9 mouse cellular contexts compared by ENCODE assay signal in genomic region chr10:127956168-127956816, GRCm38 (mm10). TPM values are rescaled to one million over a fixed set of nuclear protein-coding genes. Genes with fewer than 3 reads are reported as not detected.
DNase-seq lines count a peak whose midpoint lies in the region; ATAC-seq and TF ChIP-seq lines count a peak whose summit lies in the region.
"Had no signal": no experiment of that assay in that cellular context is flagged by ENCODE, and none has a peak within 500 bp of the region (broad histone marks: within the 10 kb centered on the region; RNA-seq: fewer than 3 reads in every experiment).

No protein-coding gene starts in this region.

- WGBS in large intestine, adult 2 months = 51% methylated on average over 16 of the region's 16 CpGs

- CTCF ChIA-PET in Patski (lab: Charles Lee) = interaction anchor here (0.9 to 1.4 kb wide), 7 partner anchors 10 to 281 kb away, joined by 3 to 9 read pairs (median 4); no protein-coding TSS in a partner anchor

- TF ChIP-seq CTCF in Patski (IDR thresholded peaks at IDR 0.05) = peak; percentile 73

- in situ Hi-C loops in Patski (cut with MboI; ENCODE audit: low pct_unique_long_range_greater_than_20kb) = no loop called here

- no peak for ATAC-seq in Patski

- peak; percentile 79 to 80 for DNase-seq in B cell, adult 2 months
- no peak for DNase-seq in Patski (ENCODE audit: low read depth, low spot score)
- DNase-seq in cerebellum, postnatal 25 days = peak; percentile 72 to 90
- peak; percentile 53 to 74 for DNase-seq in gastrocnemius, postnatal 4 days (ENCODE audit: low spot score in 2 of 2)
- DNase-seq in large intestine, adult 2 months (ENCODE audit: low read depth, low spot score) = peak; percentile 45
- DNase-seq in lung, adult 18-20 months = peak; percentile 64 to 77
- DNase-seq in retina, postnatal 7 days (ENCODE audit: low read depth, low spot score) = peak; percentile 58
- DNase-seq in thymus, postnatal 4 days = peak; percentile 88

- POLR2A ChIA-PET in Patski (lab: Charles Lee) = interaction anchor here (0.7 to 1.1 kb wide), 2 partner anchors 8 to 9 kb away, joined by 3 read pairs; no protein-coding TSS in a partner anchor

- peaks cover 7% of the 10 kb centered on the region for H3K27me3 ChIP-seq in Patski

RNA-seq across cellular contexts. Expression of gene Hsd17b6, which starts 51.1 kb away (rescaled TPM):
- polyA plus RNA-seq in Patski (2021) = not detected
- total RNA-seq in gastrocnemius, postnatal 4 days (2021) = under 1 TPM in 1 of 2 experiments, not detected in 1; 0.44 TPM
- 3.7 and 60.7 TPM in 2 replicates for polyA plus RNA-seq in large intestine, adult 2 months (2012; rRNA removed)
- polyA plus RNA-seq: gonadal fat pad, adult 2 months had no signal

RNA-seq across cellular contexts. Expression of gene Sdr9c7, which starts 58.0 kb away (rescaled TPM):
- not detected for polyA plus RNA-seq in Patski (2021)
- not detected for total RNA-seq in gastrocnemius, postnatal 4 days (2021)
- 0.04 and 0.19 TPM in 2 replicates for polyA plus RNA-seq in large intestine, adult 2 months (2012; rRNA removed)

RNA-seq across cellular contexts. Expression of gene Prim1, which starts 58.7 kb away (rescaled TPM):
- polyA plus RNA-seq in Patski (2021) = 28.4 TPM
- 10 to 100 TPM; 15.4 to 15.5 TPM for total RNA-seq in gastrocnemius, postnatal 4 days (2021)
- polyA plus RNA-seq in large intestine, adult 2 months (2012; rRNA removed) = 6.6 and 8.8 TPM in 2 replicates
